10 mouse cellular contexts compared by ENCODE assay signal in genomic region chr10:86341589-86341988, GRCm38 (mm10). TPM values are rescaled to one million over a fixed set of nuclear protein-coding genes. Genes with fewer than 3 reads are reported as not detected.
DNase-seq lines count a peak whose midpoint lies in the region; ATAC-seq lines count a peak whose summit lies in the region.
"Had no signal": no experiment of that assay in that cellular context is flagged by ENCODE, and none has a peak within 500 bp of the region (broad histone marks: within the 10 kb centered on the region; RNA-seq: fewer than 3 reads in every experiment).

No protein-coding gene starts in this region.

- H3K4me2 ChIP-seq in heart, embryonic 12.5 days, result no peak overlapping the region
- no peak overlapping the region for H3K4me2 ChIP-seq in limb, embryonic 11.5 days (ENCODE audit: low read depth, severe bottlenecking)
- H3K4me2 ChIP-seq in hindbrain, embryonic 13.5 days, result no peak overlapping the region

- no peak overlapping the region for H3K9ac ChIP-seq in heart, embryonic 12.5 days
- no peak overlapping the region for H3K9ac ChIP-seq in limb, embryonic 11.5 days (ENCODE audit: low read length)
- no peak overlapping the region for H3K9ac ChIP-seq in hindbrain, embryonic 13.5 days

- peak; percentile 62; the same call in 1 of the 2 replicates for ATAC-seq in heart, embryonic 12.5 days (ENCODE audit: insufficient number of reproducible peaks, low FRiP score)
- ATAC-seq in limb, embryonic 11.5 days (ENCODE audit: insufficient number of reproducible peaks, low FRiP score, low TSS enrichment, low read depth), result no peak
- no peak for ATAC-seq in megakaryocyte, adult 5-6 weeks (ENCODE audit: poor library complexity, severe bottlenecking)
- no peak for ATAC-seq in frontal cortex, adult (ENCODE audit: low TSS enrichment)
- no peak for ATAC-seq in erythroid progenitor cell, adult 5-6 weeks (replicated peaks; ENCODE audit: low FRiP score, poor library complexity, severe bottlenecking)
- ATAC-seq in hindbrain, embryonic 13.5 days (ENCODE audit: low FRiP score), result no peak
- ATAC-seq: Patski had no signal

- DNase-seq in urinary bladder, postnatal 36 days (ENCODE audit: low spot score in 2 of 2), result peak; percentile 18 to 77
- DNase-seq in urinary bladder, adult 2 months (ENCODE audit: low spot score), result no peak
- peak; percentile 35 for DNase-seq in limb, embryonic 11.5 days (ENCODE audit: low spot score)

- 0 out of 2 replicates have a peak overlapping the region, but pooled peaks have one; percentile 29 for H3K27ac ChIP-seq in heart, embryonic 12.5 days (ENCODE audit: poor library complexity, severe bottlenecking)
- H3K27ac ChIP-seq in limb, embryonic 11.5 days (replicated peaks; ENCODE audit: low read depth, low read length), result no peak overlapping the region
- no peak overlapping the region for H3K27ac ChIP-seq in hindbrain, embryonic 13.5 days

- no peak overlapping the region for H3K4me3 ChIP-seq in heart, embryonic 12.5 days
- H3K4me3 ChIP-seq in limb, embryonic 11.5 days (ENCODE audit: low read depth, low read length), result no peak overlapping the region
- H3K4me3 ChIP-seq in hindbrain, embryonic 13.5 days, result no peak overlapping the region
- H3K4me3 ChIP-seq: erythroblast, embryonic 14.5 days had no signal

- no peaks in the 10 kb centered on the region for H3K9me3 ChIP-seq in heart, embryonic 12.5 days (replicated peaks)
- no peaks in the 10 kb centered on the region for H3K9me3 ChIP-seq in limb, embryonic 11.5 days (ENCODE audit: control insufficient read depth, low read length)
- H3K9me3 ChIP-seq in hindbrain, embryonic 13.5 days, result no peaks in the 10 kb centered on the region

- H3K27me3 ChIP-seq in heart, embryonic 12.5 days (replicated peaks), result no peaks in the 10 kb centered on the region
- H3K27me3 ChIP-seq in limb, embryonic 11.5 days (ENCODE audit: control insufficient read depth, insufficient read depth, low read length), result no peaks in the 10 kb centered on the region
- H3K27me3 ChIP-seq in hindbrain, embryonic 13.5 days, result no peaks in the 10 kb centered on the region
- H3K27me3 ChIP-seq: Patski had no signal

- peaks cover 84% of the 10 kb centered on the region for H3K4me1 ChIP-seq in heart, embryonic 12.5 days (replicated peaks)
- peaks cover 9% of the 10 kb centered on the region for H3K4me1 ChIP-seq in limb, embryonic 11.5 days (ENCODE audit: control insufficient read depth, insufficient read depth, low read length)
- peaks cover 49% of the 10 kb centered on the region for H3K4me1 ChIP-seq in hindbrain, embryonic 13.5 days (replicated peaks)

- WGBS in heart, embryonic 12.5 days, result 32% methylated on average over 8 of the region's 8 CpGs
- WGBS in limb, embryonic 11.5 days, result 24% methylated on average over 8 of the region's 8 CpGs
- 22% methylated on average over 8 of the region's 8 CpGs for WGBS in hindbrain, embryonic 13.5 days

- peaks cover 30% of the 10 kb centered on the region for H3K36me3 ChIP-seq in heart, embryonic 12.5 days
- peaks cover 4% of the 10 kb centered on the region; the same call in 1 of the 2 replicates for H3K36me3 ChIP-seq in limb, embryonic 11.5 days (ENCODE audit: control insufficient read depth, insufficient read depth, low read length)
- 0 out of 2 replicates have a peak, but pooled peaks cover 7% of the 10 kb centered on the region for H3K36me3 ChIP-seq in hindbrain, embryonic 13.5 days

RNA-seq across cellular contexts. Expression of gene Timp3, which starts 41.4 kb away (rescaled TPM):
- 182 and 201 TPM in 2 replicates for polyA plus RNA-seq in urinary bladder, adult 2 months (2012; rRNA removed)
- 70.8 and 71.5 TPM in 2 replicates for polyA plus RNA-seq in heart, embryonic 12.5 days (2016; fragmentation: Nextera tagmentation; extraction: Ambion mirVana)
- polyA plus RNA-seq in limb, embryonic 11.5 days (2014; fragmentation: Nextera tagmentation; extraction: Ambion mirVana), result 50.9 and 53.9 TPM in 2 replicates
- total RNA-seq in megakaryocyte, adult 5-6 weeks (2015), result 0.04 TPM in 1 of 2 replicates, not detected in the other
- total RNA-seq in megakaryocyte, adult 5-6 weeks (2017), result 0.08 and 0.44 TPM in 2 replicates
- 0.72 TPM in 1 of 2 replicates, not detected in the other for total RNA-seq in erythroid progenitor cell, adult 5-6 weeks (2015; ENCODE audit: low replicate concordance)
- total RNA-seq in erythroid progenitor cell, adult 5-6 weeks (2017; ENCODE audit: low replicate concordance), result 0.64 TPM in 1 of 2 replicates, not detected in the other
- 32.3 and 37.1 TPM in 2 replicates for polyA plus RNA-seq in hindbrain, embryonic 13.5 days (2015; fragmentation: Nextera tagmentation; extraction: Ambion mirVana)
